Mouse (Mus musculus) heart, postnatal 0 days (tissue): Measurements from ENCODE around the gene Zbtb41. TPM values are rescaled to one million over a fixed set of nuclear protein-coding genes. Genes with fewer than 3 reads are reported as not detected.

Experiments
- ATAC-seq: fragments of 200-750 bp; cut with Nextera tagmentation; 2 replicates; pipeline ENCODE4 v1.8.0; 2017; ENCODE audit warnings: low read depth, moderate number of reproducible peaks, moderate library complexity; ENCODE audit not compliant: insufficient read depth
- DNase-seq: peaks from one replicate; pipeline ENCODE4 v3.0.0-alpha.2; 2016; ENCODE audit warnings: low spot score
- H3K27ac ChIP-seq: fragments of 300-500 bp; sonication (generic); 2 replicates; pipeline ENCODE4 v1.5.1; 2014; ENCODE audit warnings: low read depth, mild to moderate bottlenecking
- H3K27me3 ChIP-seq: fragments of 300-500 bp; sonication (generic); 2 replicates; pipeline ENCODE4 v1.6.1; 2014; ENCODE audit warnings: low read length, mixed read lengths; ENCODE audit not compliant: control insufficient read depth, insufficient read depth
- H3K36me3 ChIP-seq: fragments of 300-500 bp; sonication (generic); replicated peaks from 2 replicates; pipeline ENCODE4 v1.6.1; 2014; ENCODE audit warnings: low read length, mixed read lengths; ENCODE audit not compliant: control insufficient read depth, insufficient read depth
- H3K4me1 ChIP-seq: fragments of 300-500 bp; sonication (generic); 2 replicates; pipeline ENCODE4 v1.6.1; 2014; ENCODE audit warnings: antibody characterized with exemption; ENCODE audit not compliant: control insufficient read depth, insufficient read depth
- H3K4me2 ChIP-seq: fragments of 300-500 bp; sonication (generic); 2 replicates; pipeline ENCODE4 v1.6.1; 2014; ENCODE audit warnings: low read depth, mild to moderate bottlenecking, low read length, moderate library complexity
- H3K4me3 ChIP-seq: fragments of 300-500 bp; sonication (generic); 2 replicates; pipeline ENCODE4 v1.5.1; 2014; ENCODE audit warnings: low read depth, low read length
- H3K9ac ChIP-seq: fragments of 300-500 bp; sonication (generic); replicated peaks from 2 replicates; pipeline ENCODE4 v1.6.1; 2014; ENCODE audit warnings: low read depth, low read length, mixed read lengths
- H3K9me3 ChIP-seq: fragments of 300-500 bp; sonication (generic); replicated peaks from 2 replicates; pipeline ENCODE4 v1.6.1; 2016; ENCODE audit warnings: low read length; ENCODE audit not compliant: control insufficient read depth
- CTCF ChIP-seq: IDR thresholded peaks from 2 replicates; pipeline ENCODE4 v1.5.1; 2016; ENCODE audit warnings: antibody characterized with exemption, control low read depth, low read depth
- EP300 ChIP-seq: IDR thresholded peaks from 2 replicates; pipeline ENCODE4 v1.6.1; 2016; ENCODE audit warnings: antibody characterized with exemption, low read depth
- WGBS: fragments of 180-500 bp; shearing (Covaris S2); extraction: QIAGEN DNeasy Blood & Tissue Kit; methylation state at CpG from one replicate; pipeline ENCODE4 v1.1.7; 2014; 5-methylcytosine and 5-hydroxymethylcytosine counted together
- polyA plus RNA-seq: library from polyadenylated mRNA; unstranded; fragments of >200 nt; fragmentation: Nextera tagmentation; extraction: Ambion mirVana; gene quantifications from 2 replicates; pipeline ENCODE4 v1.2.1, GENCODE M21; 2015
- total RNA-seq: library from RNA; depleted of rRNA; stranded (reverse); fragments of >200 nt; gene quantifications from 2 replicates; pipeline ENCODE4 v1.2.3, GENCODE M21; 2014; ENCODE audit warnings: low replicate concordance

Zbtb41 gene
- total and polyA plus RNA-seq, 2 experiments from 2014 or later: 4.5 to 9.2 TPM

- H3K4me1 ChIP-seq: no peaks in the 10 kb centered on the region
- WGBS: 92% methylated on average over 8 of the region's 8 CpGs
- no peak overlapping the region for H3K4me3 ChIP-seq
- no peaks in the 10 kb centered on the region for H3K27me3 ChIP-seq
- no peak overlapping the region for H3K9ac ChIP-seq
- no peak overlapping the region for H3K4me2 ChIP-seq
- no peaks in the 10 kb centered on the region for H3K9me3 ChIP-seq
- no peak for DNase-seq
- H3K27ac ChIP-seq: no peak overlapping the region
- no peak for TF ChIP-seq CTCF
- TF ChIP-seq EP300: no peak
- peaks cover 78% of the 10 kb centered on the region for H3K36me3 ChIP-seq
- ATAC-seq: no peak
Measured at GRCm38 (mm10) chr1:139480246-139480645, 58.2 kb downstream of the Zbtb41 start.

GRCm38 (mm10) chr1:139481146-139481545, 59.1 kb downstream of the Zbtb41 start:
- Histone ChIP-seq H3K4me3 (no peak overlapping the region), H3K4me1 (no peaks in the 10 kb centered on the region), H3K9me3 (no peaks in the 10 kb centered on the region), H3K9ac (no peak overlapping the region), H3K27ac (no peak overlapping the region), H3K36me3 (peaks cover 75% of the 10 kb centered on the region), H3K4me2 (no peak overlapping the region), H3K27me3 (no peaks in the 10 kb centered on the region)
- 84% methylated on average over 4 of the region's 4 CpGs for WGBS
- no peak for TF ChIP-seq CTCF
- no peak for TF ChIP-seq EP300
- no peak for DNase-seq
- ATAC-seq: no peak

GRCm38 (mm10) chr1:139494630-139495029, 72.5 kb downstream of the Zbtb41 start:
- DNase-seq: no peak
- ATAC-seq: no peak
- Histone ChIP-seq H3K36me3 (peaks cover 51% of the 10 kb centered on the region), H3K4me1 (no peaks in the 10 kb centered on the region), H3K9me3 (no peaks in the 10 kb centered on the region), H3K27ac (no peak overlapping the region), H3K4me2 (no peak overlapping the region), H3K4me3 (no peak overlapping the region), H3K27me3 (no peaks in the 10 kb centered on the region), H3K9ac (no peak overlapping the region)
- TF ChIP-seq EP300 (no peak), CTCF (no peak)
- 96% methylated on average over 3 of the region's 3 CpGs for WGBS

- Histone ChIP-seq H3K4me3 (no peak overlapping the region), H3K27me3 (no peaks in the 10 kb centered on the region), H3K4me1 (no peaks in the 10 kb centered on the region), H3K27ac (no peak overlapping the region), H3K9ac (no peak overlapping the region), H3K36me3 (peaks cover 44% of the 10 kb centered on the region), H3K9me3 (no peaks in the 10 kb centered on the region), H3K4me2 (no peak overlapping the region)
- DNase-seq: no peak
- WGBS: 86% methylated on average over 2 of the region's 2 CpGs
- no peak for ATAC-seq
- TF ChIP-seq EP300 (no peak), CTCF (no peak)
Measured at GRCm38 (mm10) chr1:139495408-139495807, 73.3 kb downstream of the Zbtb41 start.

GRCm38 (mm10) chr1:139496212-139496611, 74.1 kb downstream of the Zbtb41 start:
- H3K4me3 ChIP-seq: no peak overlapping the region
- H3K36me3 ChIP-seq: peaks cover 37% of the 10 kb centered on the region
- DNase-seq: no peak
- no peak for ATAC-seq
- no peak overlapping the region for H3K9ac ChIP-seq
- 69% methylated on average over 3 of the region's 3 CpGs for WGBS
- no peak for TF ChIP-seq EP300
- no peak overlapping the region for H3K27ac ChIP-seq
- no peak overlapping the region for H3K4me2 ChIP-seq
- no peaks in the 10 kb centered on the region for H3K27me3 ChIP-seq
- no peaks in the 10 kb centered on the region for H3K4me1 ChIP-seq
- no peaks in the 10 kb centered on the region for H3K9me3 ChIP-seq

- Histone ChIP-seq H3K27me3 (no peaks in the 10 kb centered on the region), H3K9me3 (no peaks in the 10 kb centered on the region), H3K4me3 (no peak overlapping the region), H3K4me2 (no peak overlapping the region), H3K36me3 (peaks cover 12% of the 10 kb centered on the region), H3K27ac (no peak overlapping the region), H3K4me1 (no peaks in the 10 kb centered on the region), H3K9ac (no peak overlapping the region)
- DNase-seq (no peak), ATAC-seq (no peak)
- TF ChIP-seq CTCF: no peak
- TF ChIP-seq EP300: no peak
Measured at GRCm38 (mm10) chr1:139499751-139500150, 77.7 kb downstream of the Zbtb41 start.
